Mouse (Mus musculus): ENCODE data around the gene Mkrn1.

DNA sequence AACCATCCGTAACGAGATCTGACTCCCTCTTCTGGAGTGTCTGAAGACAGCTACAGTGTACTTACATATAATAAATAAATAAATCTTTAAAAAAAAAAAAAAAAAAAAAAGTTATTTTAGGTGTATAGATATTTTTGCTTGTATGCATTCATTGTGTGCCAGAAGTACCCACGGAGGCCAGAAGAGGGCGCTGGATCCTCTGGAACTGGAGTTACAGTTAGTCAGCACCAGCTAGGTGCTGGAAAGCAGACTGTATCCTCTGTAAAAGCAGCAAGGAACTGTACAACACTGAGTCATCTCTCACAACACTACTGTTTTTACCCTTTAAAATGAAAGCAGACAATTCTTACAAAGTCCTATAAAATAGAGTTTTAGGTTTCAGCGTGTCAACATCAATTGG lies 4.5 kb downstream of the Mkrn1 start:
- peak; percentile 68 for TF ChIP-seq CTCF (conservative IDR thresholded peaks at IDR 0.05; ENCODE audit: insufficient read depth, insufficient read length, low read depth, low read length)
- TF ChIP-seq POLR2A (IDR thresholded peaks at IDR 0.05; ENCODE audit: low read depth, low read length): no peak

Measured in kidney, adult 2 months (tissue).